Mouse (Mus musculus): ENCODE data around the gene Plekhg4. TPM values are rescaled to one million over a fixed set of nuclear protein-coding genes. Genes with fewer than 3 reads are reported as not detected.
A peak's percentile ranks its signal among the peaks of the same experiment; 100 is the strongest.

Plekhg4 gene
- polyA plus RNA-seq, 1 experiment: 0.41 TPM

GRCm38 (mm10) chr8:105332523-105332922, 40.6 kb upstream of the Plekhg4 start:
- no peak for TF ChIP-seq CTCF (IDR thresholded peaks at IDR 0.05; ENCODE audit: extremely low read depth, insufficient read length, insufficient replicate concordance, low read depth, low read length)
- no peak for TF ChIP-seq POLR2A (IDR thresholded peaks at IDR 0.05; ENCODE audit: low read depth, low read length)
- H3K4me3 ChIP-seq (ENCODE audit: low read depth, low read length): no peak overlapping the region
- peak overlapping the region; percentile 79 for H3K27ac ChIP-seq (ENCODE audit: insufficient read depth, low read depth, low read length)
- peaks cover 80% of the 10 kb centered on the region for H3K36me3 ChIP-seq (ENCODE audit: control insufficient read depth, insufficient read depth, low read length)
- no peaks in the 10 kb centered on the region for H3K27me3 ChIP-seq (ENCODE audit: control insufficient read depth, insufficient read depth, low read length)
- H3K4me1 ChIP-seq (ENCODE audit: control insufficient read depth, insufficient read depth, insufficient read length, low read length): peaks cover 26% of the 10 kb centered on the region
- 34% methylated on average over 2 of the region's 2 CpGs for WGBS

- WGBS: 91% methylated on average over 32 of the region's 32 CpGs
- Histone ChIP-seq H3K4me3 (ENCODE audit: low read depth, low read length) (no peak overlapping the region), H3K36me3 (ENCODE audit: control insufficient read depth, insufficient read depth, low read length) (peaks cover 57% of the 10 kb centered on the region), H3K27ac (ENCODE audit: insufficient read depth, low read depth, low read length) (no peak overlapping the region), H3K27me3 (ENCODE audit: control insufficient read depth, insufficient read depth, low read length) (no peaks in the 10 kb centered on the region), H3K4me1 (ENCODE audit: control insufficient read depth, insufficient read depth, insufficient read length, low read length) (peaks cover 22% of the 10 kb centered on the region; the same call in 1 of the 2 replicates)
- TF ChIP-seq POLR2A (IDR thresholded peaks at IDR 0.05; ENCODE audit: low read depth, low read length) (no peak), CTCF (IDR thresholded peaks at IDR 0.05; ENCODE audit: extremely low read depth, insufficient read length, insufficient replicate concordance, low read depth, low read length) (no peak)
These were observed 36.5 kb upstream of the Plekhg4 start for GRCm38 (mm10) chr8:105336373-105337130.

GRCm38 (mm10) chr8:105338992-105339391, 34.1 kb upstream of the Plekhg4 start:
- no peaks in the 10 kb centered on the region for H3K27me3 ChIP-seq (ENCODE audit: control insufficient read depth, insufficient read depth, low read length)
- H3K27ac ChIP-seq (ENCODE audit: insufficient read depth, low read depth, low read length): peak overlapping the region; percentile 92
- TF ChIP-seq POLR2A (IDR thresholded peaks at IDR 0.05; ENCODE audit: low read depth, low read length) (no peak), CTCF (IDR thresholded peaks at IDR 0.05; ENCODE audit: extremely low read depth, insufficient read length, insufficient replicate concordance, low read depth, low read length) (no peak)
- H3K4me1 ChIP-seq (ENCODE audit: control insufficient read depth, insufficient read depth, insufficient read length, low read length): peaks cover 12% of the 10 kb centered on the region; the same call in 1 of the 2 replicates
- no peak overlapping the region for H3K4me3 ChIP-seq (ENCODE audit: low read depth, low read length)
- peaks cover 41% of the 10 kb centered on the region for H3K36me3 ChIP-seq (ENCODE audit: control insufficient read depth, insufficient read depth, low read length)
- 16% methylated on average over 4 of the region's 4 CpGs for WGBS

- H3K36me3 ChIP-seq (ENCODE audit: control insufficient read depth, insufficient read depth, low read length): peaks cover 35% of the 10 kb centered on the region
- peaks cover 17% of the 10 kb centered on the region; the same call in 1 of the 2 replicates for H3K4me1 ChIP-seq (ENCODE audit: control insufficient read depth, insufficient read depth, insufficient read length, low read length)
- TF ChIP-seq CTCF (IDR thresholded peaks at IDR 0.05; ENCODE audit: extremely low read depth, insufficient read length, insufficient replicate concordance, low read depth, low read length) (no peak), POLR2A (IDR thresholded peaks at IDR 0.05; ENCODE audit: low read depth, low read length) (no peak)
- 22% methylated on average over 6 of the region's 6 CpGs for WGBS
- no peaks in the 10 kb centered on the region for H3K27me3 ChIP-seq (ENCODE audit: control insufficient read depth, insufficient read depth, low read length)
- peak overlapping the region; percentile 92 for H3K27ac ChIP-seq (ENCODE audit: insufficient read depth, low read depth, low read length)
- no peak overlapping the region for H3K4me3 ChIP-seq (ENCODE audit: low read depth, low read length)
These were observed 33.0 kb upstream of the Plekhg4 start for GRCm38 (mm10) chr8:105339886-105340635.

- H3K4me1 ChIP-seq (ENCODE audit: control insufficient read depth, insufficient read depth, insufficient read length, low read length): peaks cover 28% of the 10 kb centered on the region
- H3K27ac ChIP-seq (ENCODE audit: insufficient read depth, low read depth, low read length): no peak overlapping the region
- WGBS: 43% methylated on average over 8 of the region's 8 CpGs
- TF ChIP-seq CTCF (IDR thresholded peaks at IDR 0.05; ENCODE audit: extremely low read depth, insufficient read length, insufficient replicate concordance, low read depth, low read length) (no peak), POLR2A (IDR thresholded peaks at IDR 0.05; ENCODE audit: low read depth, low read length) (no peak)
- H3K27me3 ChIP-seq (ENCODE audit: control insufficient read depth, insufficient read depth, low read length): no peaks in the 10 kb centered on the region
- no peak overlapping the region for H3K4me3 ChIP-seq (ENCODE audit: low read depth, low read length)
- peaks cover 24% of the 10 kb centered on the region for H3K36me3 ChIP-seq (ENCODE audit: control insufficient read depth, insufficient read depth, low read length)
These were observed 31.7 kb upstream of the Plekhg4 start for GRCm38 (mm10) chr8:105341399-105341798.

- 28% methylated on average over 4 of the region's 4 CpGs for WGBS
- Histone ChIP-seq H3K27me3 (ENCODE audit: control insufficient read depth, insufficient read depth, low read length) (no peaks in the 10 kb centered on the region), H3K4me3 (ENCODE audit: low read depth, low read length) (no peak overlapping the region), H3K27ac (ENCODE audit: insufficient read depth, low read depth, low read length) (no peak overlapping the region), H3K36me3 (ENCODE audit: control insufficient read depth, insufficient read depth, low read length) (peaks cover 10% of the 10 kb centered on the region), H3K4me1 (ENCODE audit: control insufficient read depth, insufficient read depth, insufficient read length, low read length) (peaks cover 31% of the 10 kb centered on the region)
- TF ChIP-seq CTCF (IDR thresholded peaks at IDR 0.05; ENCODE audit: extremely low read depth, insufficient read length, insufficient replicate concordance, low read depth, low read length) (no peak), POLR2A (IDR thresholded peaks at IDR 0.05; ENCODE audit: low read depth, low read length) (no peak)
These were observed 30.3 kb upstream of the Plekhg4 start for GRCm38 (mm10) chr8:105342768-105343167.
